Mouse (Mus musculus) ovary, postnatal 14 days (tissue): ENCODE results near the gene Bola2.
"Not testable (repeated sequence)": the region's sequence is repeated elsewhere in the genome, so short reads cannot be mapped to it uniquely, and the experiment has no call there.

Experiments used
- DNase-seq: peaks from one replicate; pipeline ENCODE4 v3.0.0; 2022; ENCODE audit warnings: low spot score

The Bola2 gene

GRCm38 (mm10) chr7:126695210-126695611 is at the start of gene Bola2:
Gene Bola2 (plus strand): TSS chr7:126695401.
- DNase-seq = peak; percentile 51

- no peak for DNase-seq
Measured at GRCm38 (mm10) chr7:126645708-126646107, 49.5 kb upstream of the Bola2 start.

GRCm38 (mm10) chr7:126648486-126648885 is 46.7 kb upstream of the Bola2 start:
- DNase-seq = no peak

GRCm38 (mm10) chr7:126649231-126650051 is 45.8 kb upstream of the Bola2 start, which contains the start of gene Sgf29:
Gene Sgf29 (plus strand): TSS chr7:126649309.
- DNase-seq = peak; percentile 91

GRCm38 (mm10) chr7:126650852-126651251 is 44.3 kb upstream of the Bola2 start:
- DNase-seq = no peak

- no peak for DNase-seq
Measured at GRCm38 (mm10) chr7:126653991-126654390, 41.2 kb upstream of the Bola2 start.

GRCm38 (mm10) chr7:126655695-126656094 is 39.5 kb upstream of the Bola2 start:
- no peak for DNase-seq

GRCm38 (mm10) chr7:126657522-126657921 is 37.7 kb upstream of the Bola2 start:
- no peak for DNase-seq

GRCm38 (mm10) chr7:126659771-126660170 is 35.4 kb upstream of the Bola2 start:
- no peak for DNase-seq

- no peak for DNase-seq
Measured at GRCm38 (mm10) chr7:126663646-126664045, 31.6 kb upstream of the Bola2 start.

- DNase-seq = peak; percentile 18
Measured at GRCm38 (mm10) chr7:126665269-126665668, 29.9 kb upstream of the Bola2 start.

GRCm38 (mm10) chr7:126667495-126668090 is 27.6 kb upstream of the Bola2 start:
- no peak for DNase-seq

GRCm38 (mm10) chr7:126668452-126668851 is 26.7 kb upstream of the Bola2 start:
- DNase-seq = no peak

GRCm38 (mm10) chr7:126670152-126670551 is 25.0 kb upstream of the Bola2 start:
- no peak for DNase-seq

- no peak for DNase-seq
Measured at GRCm38 (mm10) chr7:126672111-126672510, 23.1 kb upstream of the Bola2 start.

GRCm38 (mm10) chr7:126675104-126675503 is 20.1 kb upstream of the Bola2 start:
- no peak for DNase-seq

GRCm38 (mm10) chr7:126676207-126676606 is 19.0 kb upstream of the Bola2 start, which contains the start of gene Sult1a1:
Gene Sult1a1 (minus strand): TSS chr7:126676432.
- no peak for DNase-seq

- no peak for DNase-seq
Measured at GRCm38 (mm10) chr7:126676631-126677220, 18.5 kb upstream of the Bola2 start.

GRCm38 (mm10) chr7:126678545-126679341 is 16.5 kb upstream of the Bola2 start:
- no peak for DNase-seq

GRCm38 (mm10) chr7:126679683-126680082 is 15.5 kb upstream of the Bola2 start:
- DNase-seq = no peak

- DNase-seq = no peak
Measured at GRCm38 (mm10) chr7:126681221-126681620, 14.0 kb upstream of the Bola2 start.

- not testable (repeated sequence) for DNase-seq
Measured at GRCm38 (mm10) chr7:126688156-126688555, 7.0 kb upstream of the Bola2 start.
